Mouse (Mus musculus) spleen, postnatal 10 days (tissue): ENCODE results near the gene Coq2.

Experiments
- DNase-seq, 2 experiments: peaks; one replicate each; pipeline ENCODE4 v3.0.0; 2021 to 2022; ENCODE audit warnings: low spot score in 2 of 2

The Coq2 gene

DNA sequence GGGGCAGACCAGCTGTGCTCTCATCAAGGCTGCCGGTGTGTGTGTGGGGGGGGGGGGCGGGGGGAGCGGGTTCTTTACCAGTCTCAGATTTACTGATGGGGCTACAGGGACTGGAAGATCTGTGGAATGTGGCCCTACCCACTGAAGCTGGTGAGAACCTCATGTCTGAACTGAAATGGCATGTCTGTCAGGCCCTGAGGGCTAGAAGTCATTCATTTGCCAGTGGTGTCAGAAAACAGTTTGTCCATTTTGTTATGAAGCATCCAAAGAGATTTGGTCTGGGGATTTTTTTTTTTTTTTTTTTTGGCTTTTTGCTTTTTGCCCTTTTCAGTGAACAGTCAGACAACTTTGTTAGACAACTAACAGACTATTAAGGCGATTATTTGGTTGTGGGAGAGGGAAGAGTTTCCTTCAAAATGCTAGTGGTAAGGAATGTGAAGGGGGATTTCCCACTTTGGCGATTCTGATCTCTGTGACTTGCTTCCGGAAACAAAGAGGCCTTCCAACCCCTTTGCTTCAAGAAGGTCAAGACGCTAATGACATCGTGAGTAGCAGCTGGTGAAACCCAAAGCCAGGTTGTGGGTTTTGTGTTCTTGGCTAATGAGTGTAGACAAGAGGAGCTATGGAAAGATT lies 52.9 kb downstream of the Coq2 start:
- DNase-seq, result no peak

- DNase-seq, result no peak
Measured at GRCm38 (mm10) chr5:100620952-100621351, 54.0 kb downstream of the Coq2 start.

DNA sequence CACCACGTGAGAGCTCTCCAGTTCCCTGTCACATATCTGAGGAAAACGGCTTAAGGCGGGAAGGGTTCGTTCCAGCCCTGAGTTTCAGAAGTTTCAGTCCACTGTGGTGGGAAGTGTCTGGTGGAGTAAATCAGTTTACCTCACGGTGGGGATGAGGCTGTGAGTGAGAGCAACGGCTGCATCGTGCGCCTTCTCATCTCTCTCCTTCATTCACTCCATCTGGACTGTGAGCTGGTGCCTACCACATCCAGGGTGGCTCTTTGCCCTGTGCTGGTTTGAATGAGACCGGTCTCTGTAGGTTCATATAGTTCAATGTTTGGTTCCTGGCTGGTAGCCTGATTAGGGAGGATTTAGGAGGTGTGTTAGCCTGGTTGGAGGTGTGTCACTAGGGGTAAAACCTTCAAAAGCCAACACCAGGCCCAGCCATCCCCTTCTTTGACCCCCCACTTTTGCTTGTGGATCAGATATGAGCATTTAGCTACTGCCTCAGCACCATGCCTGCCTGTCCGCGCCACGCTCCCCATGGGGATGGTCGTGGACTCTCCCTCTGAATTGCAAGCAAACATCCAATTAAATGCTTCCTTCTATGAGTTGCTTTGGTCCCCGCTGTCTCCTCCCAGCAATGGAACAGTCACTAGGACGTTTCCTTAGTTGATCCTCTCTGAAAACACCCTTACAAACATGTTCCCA lies 55.2 kb downstream of the Coq2 start:
- no peak for DNase-seq

- no peak for DNase-seq
Measured at GRCm38 (mm10) chr5:100613896-100614768, 60.8 kb downstream of the Coq2 start.

- DNase-seq, result no peak
Measured at GRCm38 (mm10) chr5:100607868-100608267, 67.1 kb downstream of the Coq2 start.

DNA sequence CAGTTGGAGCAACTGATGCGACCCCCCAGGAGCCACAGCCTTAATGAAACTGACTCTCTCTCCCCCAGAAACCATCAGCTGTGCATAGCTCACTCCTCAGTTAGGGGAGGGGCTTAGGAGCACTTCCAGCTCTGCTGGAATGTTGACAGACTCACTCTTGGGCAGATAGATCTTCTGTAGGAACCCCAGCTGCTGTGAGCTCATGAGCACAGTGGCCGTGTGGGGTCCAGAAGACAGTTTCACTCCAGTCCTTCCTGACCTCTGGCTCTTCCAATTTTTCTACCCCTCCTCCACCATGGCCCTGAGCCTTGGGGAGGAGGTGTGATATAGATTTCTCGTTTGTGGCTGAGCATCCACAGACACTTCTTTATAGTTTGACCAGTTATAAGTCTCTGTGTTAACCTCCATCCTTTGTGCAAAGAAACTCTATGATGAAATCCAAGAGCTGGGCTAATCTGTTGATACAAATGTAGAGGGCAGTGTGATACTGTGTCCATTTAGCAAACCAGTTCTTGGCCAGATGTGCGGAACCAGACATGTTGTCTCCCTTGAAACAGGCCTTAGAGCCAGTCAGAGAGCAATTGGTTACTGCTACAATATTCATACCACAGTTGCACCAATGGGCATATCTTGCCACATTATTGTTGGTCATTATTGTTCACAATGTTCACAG lies 67.7 kb downstream of the Coq2 start:
- DNase-seq, result no peak

DNA sequence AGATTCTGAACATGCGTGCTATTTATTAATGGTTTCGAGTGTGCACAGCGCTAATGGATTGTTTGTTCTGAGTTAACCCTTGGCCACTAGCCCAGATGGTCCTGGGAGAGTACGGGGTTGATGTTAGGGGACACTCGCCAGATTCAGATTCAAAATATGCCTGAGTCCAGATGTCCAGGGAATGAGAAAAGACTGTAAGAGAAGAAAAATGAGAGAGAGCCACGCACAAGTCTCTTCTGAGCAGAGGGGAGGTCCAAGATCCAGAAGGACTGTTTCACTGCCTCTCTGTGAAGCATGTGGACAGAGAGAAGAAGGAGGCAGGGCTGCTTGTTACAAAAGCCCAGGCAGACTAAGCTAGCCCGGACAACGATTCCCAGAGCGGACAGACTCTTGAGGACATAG lies 69.1 kb downstream of the Coq2 start:
- no peak for DNase-seq
